Mouse (Mus musculus): ENCODE measurements around the gene Gatad1.
"Not testable (repeated sequence)": the region's sequence is repeated elsewhere in the genome, so short reads cannot be mapped to it uniquely, and the experiment has no call there.

Gene Gatad1

DNA sequence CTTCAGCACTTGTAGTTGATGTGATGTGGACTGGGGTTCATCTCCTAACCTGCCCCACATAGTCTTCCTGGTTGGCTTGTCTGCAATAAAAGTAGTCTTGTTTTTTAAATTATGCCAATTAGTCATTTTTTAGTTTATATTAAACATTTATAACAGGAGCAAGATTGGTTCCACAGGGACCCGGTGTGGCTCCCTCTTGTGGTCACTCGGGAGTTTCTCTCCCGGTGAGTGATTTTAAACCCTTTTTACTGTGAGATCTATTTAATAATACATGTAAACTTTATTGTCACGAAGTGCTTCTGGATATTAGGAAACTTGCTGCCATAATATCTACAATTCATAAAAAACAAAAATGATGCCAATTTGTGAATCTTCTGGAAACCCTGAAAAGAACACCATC lies 23.0 kb downstream of the Gatad1 start:
- no peak for DNase-seq (ENCODE audit: low read depth)

DNA sequence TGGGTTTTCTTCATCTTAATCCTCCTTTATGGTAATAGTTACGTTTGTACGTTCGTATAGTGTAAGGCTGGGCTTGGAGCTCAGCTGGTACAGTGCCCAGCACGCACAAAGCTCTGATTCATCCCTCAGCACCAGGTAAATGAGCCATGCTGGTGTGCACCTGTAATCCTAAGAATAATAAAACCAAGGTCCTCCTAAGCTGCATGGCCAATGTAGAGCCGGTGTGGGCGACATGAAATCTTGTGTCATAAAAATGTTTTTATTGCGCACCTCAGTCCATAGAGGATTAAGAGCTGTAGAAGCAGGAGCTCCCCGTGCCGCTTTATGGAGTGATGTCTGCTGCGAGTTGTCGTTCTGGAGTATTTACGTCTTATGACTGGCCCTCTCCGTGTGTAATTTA lies 23.7 kb downstream of the Gatad1 start:
- DNase-seq (ENCODE audit: low read depth): no peak

DNA sequence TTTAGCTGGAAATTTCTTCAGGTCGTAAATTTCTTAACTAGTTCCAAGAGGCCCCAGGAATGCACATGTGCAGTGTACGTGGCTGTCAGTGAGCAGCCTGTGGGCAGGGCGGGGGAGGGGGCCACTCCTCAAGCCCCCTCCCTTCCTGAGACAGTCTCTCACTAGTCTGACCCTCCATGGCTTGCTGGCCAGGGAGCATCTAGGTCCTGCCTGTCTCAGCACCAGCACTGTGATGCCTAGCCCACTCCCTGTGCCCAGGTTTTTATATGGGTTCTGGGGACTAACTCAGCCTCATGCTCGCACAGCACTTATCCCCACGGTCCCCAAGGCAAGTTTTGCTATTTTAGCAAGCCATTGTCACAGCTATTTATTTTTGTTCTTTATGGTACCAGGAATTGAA lies 24.7 kb downstream of the Gatad1 start:
- no peak for DNase-seq (ENCODE audit: low read depth)

DNA sequence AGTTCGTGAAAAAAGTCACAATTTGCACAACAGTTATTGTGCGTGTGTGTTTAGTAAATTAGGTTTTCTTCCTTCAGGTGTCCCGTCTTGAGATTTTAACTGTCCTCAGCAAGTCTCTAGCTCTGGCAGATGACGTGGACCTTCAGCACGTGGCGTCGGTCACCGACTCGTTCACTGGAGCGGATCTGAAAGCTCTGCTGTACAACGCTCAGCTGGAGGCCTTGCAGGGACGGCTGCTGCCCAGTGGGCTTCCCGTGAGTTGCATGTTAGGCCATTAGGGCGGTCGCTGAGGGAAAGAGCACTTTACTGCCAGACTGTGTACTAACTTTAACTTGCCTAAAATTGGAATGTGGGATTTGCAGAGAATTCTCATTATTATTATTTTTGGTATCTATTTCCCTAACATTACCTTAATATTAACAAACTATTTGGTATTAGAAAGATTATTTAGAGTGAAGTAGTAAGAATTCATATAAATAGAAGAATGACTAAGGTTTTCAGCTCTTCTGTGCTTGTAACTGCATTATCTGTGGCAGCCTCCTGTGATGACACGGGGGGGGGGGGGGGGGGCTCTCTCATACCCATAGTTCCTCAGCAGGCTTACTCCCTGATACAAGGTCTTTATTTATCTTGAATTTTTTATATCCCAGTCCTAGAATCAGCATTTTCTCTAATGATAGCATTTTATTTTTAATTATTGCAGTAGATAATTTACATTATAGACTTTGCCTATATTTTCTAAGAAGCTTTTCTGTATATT lies 25.3 kb downstream of the Gatad1 start:
- no peak for DNase-seq (ENCODE audit: low read depth)

DNA sequence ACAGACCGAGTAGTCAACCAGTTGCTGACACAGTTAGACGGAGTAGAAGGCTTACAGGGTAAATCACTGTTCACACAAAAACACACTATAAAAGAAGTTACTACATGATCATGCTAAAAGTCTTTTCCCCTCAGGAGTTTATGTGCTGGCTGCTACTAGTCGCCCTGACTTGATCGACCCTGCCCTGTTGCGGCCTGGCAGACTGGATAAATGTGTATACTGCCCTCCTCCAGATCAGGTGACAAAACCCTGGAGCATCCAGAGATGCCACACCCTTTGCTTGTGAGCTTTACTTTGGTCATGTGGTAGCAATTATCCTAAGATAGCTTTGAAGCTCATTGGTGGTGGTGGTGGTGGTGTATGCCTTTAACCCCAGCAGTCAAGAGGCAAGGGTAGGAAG lies 26.9 kb downstream of the Gatad1 start:
- DNase-seq (ENCODE audit: low read depth): no peak

DNA sequence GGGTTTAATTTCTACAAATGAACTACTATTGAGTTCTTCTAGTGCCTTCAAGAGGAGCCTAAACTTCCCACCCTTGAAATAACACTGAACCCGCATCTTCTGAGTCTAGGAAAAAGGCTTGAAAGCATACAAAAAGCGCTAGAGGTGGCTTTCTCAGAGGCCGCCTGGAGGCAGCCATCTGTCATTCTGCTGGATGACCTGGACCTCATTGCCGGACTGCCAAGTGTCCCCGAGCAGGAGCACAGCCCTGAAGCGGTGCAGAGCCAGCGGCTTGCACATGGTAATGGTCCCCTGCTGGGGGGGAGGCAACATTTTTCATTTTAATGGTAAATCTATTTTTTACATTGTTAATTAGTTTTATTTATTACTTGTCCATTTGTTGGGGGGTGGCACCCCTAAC lies 36.5 kb downstream of the Gatad1 start:
- DNase-seq (ENCODE audit: low read depth): no peak

DNA sequence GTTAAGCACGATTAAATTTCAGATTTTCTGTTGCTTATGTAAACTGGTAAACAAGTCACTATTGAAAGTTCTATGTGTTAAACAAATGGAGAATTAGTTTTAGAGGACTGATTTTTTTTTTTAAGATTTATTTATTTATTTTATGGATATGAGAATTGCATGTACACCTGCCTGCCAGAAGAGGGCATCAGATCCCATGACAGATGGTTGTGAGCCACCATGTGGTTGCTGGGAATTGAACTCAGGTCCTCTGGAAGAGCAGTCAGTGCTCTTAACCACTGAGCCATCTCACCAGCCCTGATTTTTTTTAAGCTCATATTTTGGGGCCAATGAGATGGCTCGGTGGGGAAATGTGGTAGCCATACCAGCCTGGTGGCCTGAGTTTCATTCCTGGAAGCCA lies 45.1 kb downstream of the Gatad1 start:
- DNase-seq (ENCODE audit: low read depth): not testable (repeated sequence)

DNA sequence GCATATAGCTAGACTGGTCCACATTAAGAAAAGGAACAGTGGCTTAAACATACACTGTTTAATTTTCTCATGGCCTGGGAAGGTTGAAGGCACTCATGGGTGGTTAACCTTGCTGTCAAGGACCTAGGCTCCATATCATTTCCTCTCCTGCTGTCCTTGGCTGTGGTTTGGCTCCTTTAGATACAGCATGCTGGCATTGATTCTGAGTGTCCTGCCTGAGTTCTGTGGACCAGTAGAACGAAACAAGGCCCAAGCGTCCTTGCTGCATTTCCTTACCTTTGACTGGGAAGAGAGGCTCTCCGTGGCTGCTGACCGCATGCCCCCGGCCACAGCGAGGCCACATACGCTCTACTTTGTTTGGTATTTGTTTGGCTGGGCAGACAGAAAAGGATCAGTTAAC lies 47.7 kb downstream of the Gatad1 start:
- no peak for DNase-seq (ENCODE audit: low read depth)

DNA sequence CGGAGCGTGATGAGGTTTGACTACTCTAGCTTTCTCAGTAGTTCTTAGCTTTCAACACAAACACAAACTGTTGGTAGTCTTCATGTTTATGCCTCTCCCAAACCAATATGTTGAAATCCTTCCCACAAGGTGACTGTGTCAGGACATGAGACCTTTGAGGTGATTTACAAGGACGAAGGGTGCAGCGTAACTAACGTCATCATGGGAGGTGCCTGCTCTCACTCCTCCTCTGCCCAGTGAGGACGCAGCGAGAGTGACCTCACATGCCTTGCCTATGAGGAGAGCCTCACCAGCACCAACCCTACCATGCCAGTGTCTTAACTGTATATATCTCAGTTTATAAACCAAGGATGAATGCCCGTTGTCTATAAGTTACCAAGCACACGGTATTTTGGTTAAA lies 49.9 kb downstream of the Gatad1 start:
- no peak for DNase-seq (ENCODE audit: low read depth)

DNA sequence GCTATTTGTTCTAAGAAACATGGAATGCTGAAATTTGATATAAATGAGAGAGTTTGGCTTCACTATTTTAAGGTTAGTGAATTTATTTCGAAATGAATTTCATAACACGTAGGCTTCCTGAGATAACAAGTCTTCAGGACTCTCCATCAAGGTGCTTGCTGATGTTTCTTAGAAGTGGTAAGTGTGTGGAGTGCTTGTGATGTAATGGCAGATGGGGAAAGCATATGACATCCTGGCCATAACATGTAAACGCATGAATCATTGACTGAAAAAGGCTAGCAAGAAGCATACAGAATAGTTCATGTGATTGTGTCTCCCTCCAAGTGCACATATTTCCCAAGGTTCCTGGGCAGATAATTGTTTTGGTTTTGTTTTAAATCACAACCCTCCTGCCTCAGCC lies 56.2 kb downstream of the Gatad1 start:
- DNase-seq (ENCODE audit: low read depth): no peak

DNA sequence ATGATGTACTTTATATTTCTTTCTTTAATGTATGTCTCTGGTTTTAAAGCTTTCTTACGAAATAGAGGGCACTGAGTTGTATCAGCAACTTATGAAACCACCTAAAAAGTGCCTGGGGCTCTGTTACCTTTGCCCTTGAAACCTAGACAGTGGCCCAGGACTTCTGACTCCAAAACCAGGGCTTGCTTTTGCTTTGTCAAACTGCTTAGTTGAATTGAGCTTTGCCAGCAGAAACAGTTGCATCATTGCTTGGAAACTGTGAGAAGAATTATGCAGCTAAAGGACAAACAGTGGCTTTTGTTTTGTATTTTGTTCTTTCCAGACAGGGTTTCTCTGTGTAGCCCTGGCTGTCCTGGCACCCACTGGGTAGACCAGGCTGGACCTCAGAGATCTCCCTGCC lies 56.7 kb downstream of the Gatad1 start:
- no peak for DNase-seq (ENCODE audit: low read depth)

DNA sequence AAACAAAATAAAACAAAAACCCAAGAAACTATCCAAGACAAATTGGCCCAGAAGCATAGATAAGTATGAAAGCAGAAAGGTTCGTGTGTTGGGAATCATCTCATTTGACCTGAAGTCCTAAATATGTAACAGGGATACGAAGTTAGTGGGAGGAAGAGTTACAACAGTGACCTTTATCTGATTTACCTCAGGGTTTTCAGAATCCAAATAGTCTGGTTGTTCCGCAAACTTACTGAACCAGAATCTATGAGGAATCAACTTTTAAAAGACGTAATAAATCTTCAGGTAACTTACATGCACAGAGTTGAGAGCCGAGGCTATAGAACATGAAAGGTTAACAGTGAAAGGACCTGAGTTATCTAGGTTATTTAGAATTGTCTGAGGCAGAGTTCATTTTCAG lies 58.2 kb downstream of the Gatad1 start:
- no peak for DNase-seq (ENCODE audit: low read depth)

DNA sequence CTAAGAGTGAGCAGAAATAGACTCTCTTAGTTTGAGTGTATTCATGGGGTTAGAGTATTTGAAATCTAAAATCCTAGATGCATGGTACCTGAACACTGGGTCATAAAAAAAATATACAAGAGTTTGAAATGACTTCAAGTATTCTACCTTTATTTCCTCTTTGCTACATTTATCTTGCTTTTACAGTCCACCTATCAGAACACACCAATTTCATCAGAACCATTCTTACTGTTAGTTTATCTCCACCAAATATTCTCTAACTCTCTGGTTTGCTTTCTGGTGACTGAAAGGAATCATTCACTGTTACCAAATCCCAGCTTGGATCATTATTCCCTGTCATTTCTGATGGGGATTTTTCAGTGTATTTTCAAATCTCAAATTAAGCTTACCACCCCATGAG lies 59.8 kb downstream of the Gatad1 start:
- DNase-seq (ENCODE audit: low read depth): no peak

DNA sequence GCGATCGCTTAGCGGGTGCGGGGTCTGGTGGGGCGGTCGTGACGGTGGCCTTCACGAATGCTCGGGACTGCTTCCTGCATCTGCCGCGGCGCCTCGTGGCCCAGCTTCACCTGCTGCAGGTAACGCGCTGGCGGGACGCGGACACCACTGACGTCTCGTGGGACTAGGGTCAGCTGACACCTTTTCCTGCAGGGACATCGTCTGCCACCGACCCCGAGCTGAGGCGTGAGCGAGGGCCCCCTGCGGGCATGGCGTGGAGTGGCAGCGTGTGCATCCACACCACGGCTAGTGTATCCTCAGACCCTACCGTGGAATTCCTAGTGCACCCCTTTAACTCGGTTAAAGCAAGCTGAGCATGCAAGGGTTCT lies 60.6 kb downstream of the Gatad1 start, which contains the start of gene Rbm48:
Gene Rbm48, minus strand, starts transcription at position 187 of the 368 bp plus-strand sequence.
- DNase-seq (ENCODE audit: low read depth): peak; percentile 42

DNA sequence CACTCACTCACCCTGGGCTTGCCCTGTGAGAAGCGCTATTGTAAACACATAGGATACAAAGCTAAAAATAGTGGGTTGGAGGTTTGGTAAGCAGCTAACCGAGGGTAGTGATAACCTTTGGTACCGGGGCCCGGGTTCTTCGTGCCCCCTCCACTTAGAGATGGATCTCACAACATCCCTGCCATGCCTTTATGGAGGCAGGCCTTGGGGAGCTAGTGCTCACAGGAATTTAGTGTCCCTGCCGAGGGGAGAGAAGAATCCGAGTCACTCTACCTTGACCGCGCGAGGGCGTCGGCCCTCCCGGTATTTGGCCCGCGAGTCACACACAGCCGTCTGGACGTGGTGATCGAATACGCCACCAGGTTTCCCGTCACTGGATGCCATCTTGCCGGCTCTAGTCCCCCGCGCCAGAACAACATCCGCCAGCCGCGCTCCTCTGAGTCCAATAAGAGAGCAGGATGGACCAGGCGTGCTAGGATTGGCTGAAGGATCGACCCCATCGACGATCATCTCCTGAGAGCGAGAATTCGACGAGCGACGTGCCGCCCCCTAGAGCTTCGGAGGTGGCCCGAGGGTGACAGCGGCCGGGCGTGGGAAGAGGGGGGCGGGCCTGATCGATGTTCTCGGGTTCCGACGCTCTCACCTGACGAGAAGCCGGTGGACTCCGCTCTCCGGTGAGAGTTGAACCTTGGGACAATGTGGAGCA lies 61.1 kb downstream of the Gatad1 start, which contains the start of gene Pex1:
Gene Pex1, plus strand, starts transcription at position 374 of the 706 bp plus-strand sequence.
- peak; percentile 96 for DNase-seq (ENCODE audit: low read depth)
